Mouse (Mus musculus) heart, postnatal 0 days (tissue): ENCODE data around the gene Prl2c5.
"Not testable (repeated sequence)": the region's sequence is repeated elsewhere in the genome, so short reads cannot be mapped to it uniquely, and the experiment has no call there.

Experiments
- CTCF ChIP-seq: IDR thresholded peaks from 2 replicates; pipeline ENCODE4 v1.5.1; 2016; ENCODE audit warnings: antibody characterized with exemption, control low read depth, low read depth
- EP300 ChIP-seq: IDR thresholded peaks from 2 replicates; pipeline ENCODE4 v1.6.1; 2016; ENCODE audit warnings: antibody characterized with exemption, low read depth

GRCm38 (mm10) chr13:13211168-13211567, 28.7 kb downstream of the Prl2c5 start:
- TF ChIP-seq CTCF, EP300: not testable (repeated sequence)
